Mouse (Mus musculus) hindlimb bud, embryonic 11.5 days (tissue): ENCODE results near the gene Pxn.
"Not testable (repeated sequence)": the region's sequence is repeated elsewhere in the genome, so short reads cannot be mapped to it uniquely, and the experiment has no call there.

Experiments
- DNase-seq: peaks from one replicate; pipeline ENCODE4 v3.0.0-alpha.2; 2012; ENCODE audit warnings: low read depth, low spot score; ENCODE audit errors: extremely low spot score

Gene Pxn

DNA sequence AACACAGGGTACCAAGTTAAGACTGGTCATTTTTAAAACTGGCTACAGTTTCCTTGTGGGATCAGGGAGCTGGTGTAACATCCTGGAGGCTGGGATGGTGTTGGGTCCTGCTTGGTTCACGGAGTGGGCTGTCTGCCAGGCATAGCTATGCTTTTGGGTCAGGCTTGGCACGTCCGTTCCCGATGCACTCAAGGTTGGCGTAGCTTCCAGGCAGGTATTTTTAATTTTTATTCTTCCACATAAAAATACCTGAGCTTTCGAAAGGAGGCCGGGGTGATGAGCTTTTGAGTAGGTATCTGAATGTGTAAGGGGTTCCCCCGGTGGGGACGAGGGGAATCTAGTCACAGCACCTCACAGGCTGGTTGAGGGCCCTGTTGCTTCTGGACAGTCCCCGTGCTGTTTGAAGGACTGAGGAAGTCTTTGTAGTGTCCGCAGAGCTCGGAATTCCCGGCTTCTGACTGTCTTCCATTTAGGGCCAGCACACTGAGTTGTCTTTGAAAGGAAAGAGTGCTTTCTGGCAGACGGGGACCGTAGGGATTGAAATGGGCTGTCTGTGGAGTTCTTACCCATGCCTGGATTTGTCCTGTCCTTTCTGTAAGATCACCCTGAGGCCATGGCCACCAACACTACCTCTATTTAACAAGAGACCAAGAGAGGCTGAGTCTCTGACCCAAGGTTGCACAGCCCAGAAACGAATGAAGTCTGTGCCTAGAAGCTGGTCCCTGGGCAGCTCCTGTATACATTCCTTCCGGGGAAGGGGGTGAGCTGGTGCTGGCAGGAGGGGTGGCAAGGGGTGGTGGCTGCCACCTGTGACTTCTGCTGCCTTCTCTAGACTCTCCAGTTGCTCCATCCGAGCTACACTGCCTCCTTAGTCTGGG lies 1.7 kb downstream of the Pxn start:
- DNase-seq, result no peak

DNA sequence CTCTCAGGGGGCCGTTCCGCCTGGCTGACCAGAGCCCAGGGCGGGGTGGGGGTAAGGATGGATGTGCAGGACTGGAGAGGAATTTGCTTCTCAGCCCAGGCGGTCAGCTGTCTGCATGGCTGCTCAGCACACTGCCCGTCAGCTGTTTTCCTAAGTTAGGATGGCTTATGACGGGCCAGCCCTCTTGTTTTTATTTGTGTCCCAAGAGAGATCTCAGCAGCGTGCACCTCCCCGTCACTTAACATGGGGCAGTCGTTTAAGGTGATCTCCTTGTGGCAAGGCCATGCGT lies 2.3 kb downstream of the Pxn start:
- DNase-seq, result no peak

DNA sequence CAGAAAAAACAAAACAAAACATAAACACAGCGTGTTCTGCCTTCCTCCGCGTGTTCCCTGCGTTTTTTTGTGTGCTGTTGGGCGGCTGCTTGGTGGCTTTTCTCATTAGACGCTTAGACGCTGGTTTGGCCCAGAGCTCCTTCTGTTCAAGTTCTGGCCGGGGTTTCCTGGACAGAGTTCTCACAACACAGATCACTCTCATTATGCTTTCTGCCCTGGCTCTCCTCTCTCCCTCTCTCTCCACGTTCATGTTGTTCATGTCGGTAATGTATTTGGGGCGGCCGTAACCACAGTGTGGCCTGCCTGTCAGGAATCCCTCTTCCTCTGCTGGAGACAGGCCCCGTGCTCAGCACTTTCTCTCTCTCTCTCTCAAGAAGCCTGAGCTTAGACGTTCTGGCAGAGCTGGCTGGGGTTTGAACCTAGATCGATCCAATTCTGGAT lies 2.9 kb downstream of the Pxn start:
- no peak for DNase-seq

DNA sequence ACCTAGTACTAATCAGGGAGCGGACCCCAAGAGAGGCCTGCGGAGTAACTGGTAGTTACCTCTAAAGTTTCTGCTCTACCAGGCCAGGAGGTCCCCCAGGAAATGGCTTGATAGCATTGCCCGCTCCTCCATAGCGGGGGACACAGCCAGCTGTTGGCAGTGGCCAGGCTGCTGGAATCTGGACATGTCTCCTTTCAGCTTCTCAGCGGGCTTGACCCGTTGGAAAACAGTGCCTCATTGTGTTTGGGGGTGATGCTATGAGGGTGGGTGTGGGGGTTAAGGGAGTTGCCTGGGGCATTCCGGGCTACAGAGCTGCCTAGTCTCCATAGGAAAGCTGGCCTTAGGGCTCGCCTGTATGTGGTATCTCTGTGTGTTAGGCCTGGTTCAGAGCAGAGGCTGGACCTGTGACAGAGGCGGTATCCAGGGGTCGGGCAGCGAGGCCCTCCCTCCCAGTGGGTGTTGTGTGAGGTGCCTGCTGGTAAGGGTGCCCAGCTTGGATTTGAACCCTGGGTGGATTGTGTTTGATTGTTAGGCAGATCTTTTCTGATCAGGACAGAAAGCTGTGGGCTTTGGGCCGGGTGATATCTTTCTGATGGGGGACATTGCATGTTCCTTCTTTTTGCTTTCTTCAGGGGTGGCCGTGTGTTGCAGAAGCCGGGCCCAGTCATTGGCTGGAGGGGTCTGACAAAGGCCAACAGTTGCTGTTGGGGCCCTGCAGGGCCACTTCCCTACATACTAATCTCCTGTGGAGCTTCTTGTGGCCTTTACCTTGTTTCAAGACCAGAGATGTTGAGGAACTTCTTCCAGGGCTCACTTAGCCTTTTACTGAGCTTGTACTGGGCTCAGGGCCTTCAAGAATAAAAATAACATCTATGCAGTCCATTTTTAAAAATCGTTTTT lies 3.6 kb downstream of the Pxn start:
- no peak for DNase-seq

DNA sequence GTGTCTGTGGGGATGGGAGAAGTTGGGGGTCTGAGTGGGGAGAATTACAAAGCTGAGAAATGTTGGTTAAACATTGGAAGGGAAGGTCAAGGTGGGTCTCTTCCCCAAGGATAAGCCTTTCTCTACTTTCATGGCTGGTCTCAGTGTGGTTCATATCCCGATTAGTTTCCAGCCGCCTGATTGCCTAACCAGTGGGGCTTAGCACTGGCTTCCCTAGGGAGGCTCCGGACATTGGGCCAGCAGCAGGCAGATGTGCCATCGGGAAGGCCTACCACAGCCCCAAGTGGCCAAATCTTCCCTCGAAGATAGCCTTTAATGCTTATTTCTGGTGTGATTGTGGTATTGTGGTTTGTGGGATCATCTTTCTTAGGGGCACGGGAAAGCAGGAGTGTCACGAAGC lies 5.9 kb downstream of the Pxn start:
- DNase-seq, result no peak

DNA sequence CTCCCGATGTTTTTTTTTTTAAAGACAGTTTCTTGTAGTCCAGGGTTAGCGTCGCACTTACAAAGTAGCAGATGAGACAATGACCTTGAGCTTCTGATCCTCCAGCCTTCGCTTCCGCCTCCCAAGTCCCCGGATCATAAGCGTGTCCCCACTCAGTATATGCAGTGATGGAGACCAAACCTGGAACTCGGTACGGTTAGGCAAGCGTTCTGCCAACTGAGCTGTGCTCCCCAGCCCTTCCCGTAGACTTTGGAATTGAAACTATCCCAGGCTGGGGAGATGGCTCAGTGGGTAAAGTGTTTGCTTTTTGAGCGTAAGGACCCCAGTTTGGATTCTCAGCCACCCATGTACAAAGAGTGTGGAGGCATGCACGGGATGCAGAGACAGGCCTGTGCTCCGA lies 6.8 kb downstream of the Pxn start:
- no peak for DNase-seq

DNA sequence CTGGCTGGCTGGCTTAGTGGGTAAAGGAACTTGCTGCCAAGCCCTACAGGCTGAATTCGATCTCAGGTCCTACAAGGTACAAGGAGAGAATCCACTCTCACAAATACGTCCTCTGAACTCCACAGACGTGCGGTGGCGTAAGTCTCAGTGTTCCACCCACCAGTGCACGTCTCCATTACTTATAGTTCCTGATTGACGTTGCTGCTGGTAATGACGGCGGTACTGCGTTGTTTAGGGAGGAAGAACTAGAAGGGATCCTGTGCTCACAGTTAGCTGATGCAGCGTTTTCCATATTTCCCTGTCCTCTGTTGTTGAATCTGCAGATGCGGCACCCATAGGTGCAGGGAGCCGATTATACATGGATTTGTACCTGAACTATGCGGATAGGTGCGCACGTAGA lies 7.2 kb downstream of the Pxn start:
- DNase-seq, result no peak

DNA sequence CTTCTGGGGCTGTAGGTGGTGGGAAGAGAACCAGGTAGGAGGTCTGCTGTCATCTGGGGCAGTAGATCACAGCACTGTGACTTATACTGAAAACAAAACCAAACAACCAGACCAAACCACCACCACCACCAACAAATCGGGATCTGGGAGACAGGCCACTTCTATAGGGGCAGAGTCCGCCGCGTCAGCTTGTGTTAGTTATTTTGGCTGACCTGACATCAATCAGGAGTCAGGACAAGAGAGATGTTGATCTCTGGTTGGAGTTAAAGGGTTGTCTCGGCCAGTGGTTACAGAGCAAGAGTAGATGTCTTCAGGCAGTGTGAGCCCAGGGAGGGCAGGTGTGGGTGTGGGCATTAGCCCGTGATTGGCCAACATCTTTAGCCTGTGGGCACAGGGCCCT lies 7.9 kb downstream of the Pxn start:
- no peak for DNase-seq

DNA sequence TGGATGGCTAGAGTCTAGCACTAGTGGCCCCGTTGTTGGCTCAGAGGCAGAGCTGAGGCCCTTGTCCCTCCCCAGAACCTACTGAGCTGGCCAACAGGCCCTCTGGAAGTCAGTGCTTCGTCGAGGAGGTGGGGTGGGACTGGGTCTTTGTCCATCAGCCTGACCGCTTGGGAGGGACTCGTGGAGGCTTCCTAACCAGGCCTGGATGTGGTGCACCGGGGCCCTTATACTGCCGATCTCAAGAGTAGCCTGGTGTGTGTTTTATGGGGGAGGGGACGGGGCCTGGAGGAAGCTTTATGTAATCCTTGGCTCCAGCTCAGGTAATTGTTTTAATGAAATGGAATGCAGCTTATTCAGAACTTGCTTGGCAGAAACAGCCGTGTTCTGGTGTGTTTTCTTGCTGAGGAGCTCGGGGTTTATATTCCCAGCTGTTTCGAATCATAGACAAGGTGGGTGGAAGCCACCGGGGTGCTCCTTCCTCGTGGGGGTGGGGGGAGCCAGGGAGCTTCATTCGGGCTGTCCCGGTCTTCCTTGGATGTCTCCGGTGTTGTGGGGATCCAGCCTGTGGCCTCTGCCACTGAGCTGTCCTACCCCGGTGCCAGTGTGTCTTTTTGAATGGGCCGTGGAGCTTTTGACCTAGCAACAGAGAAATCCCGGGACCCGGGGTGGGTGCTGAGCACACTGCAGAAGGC lies 8.6 kb downstream of the Pxn start:
- DNase-seq, result no peak

DNA sequence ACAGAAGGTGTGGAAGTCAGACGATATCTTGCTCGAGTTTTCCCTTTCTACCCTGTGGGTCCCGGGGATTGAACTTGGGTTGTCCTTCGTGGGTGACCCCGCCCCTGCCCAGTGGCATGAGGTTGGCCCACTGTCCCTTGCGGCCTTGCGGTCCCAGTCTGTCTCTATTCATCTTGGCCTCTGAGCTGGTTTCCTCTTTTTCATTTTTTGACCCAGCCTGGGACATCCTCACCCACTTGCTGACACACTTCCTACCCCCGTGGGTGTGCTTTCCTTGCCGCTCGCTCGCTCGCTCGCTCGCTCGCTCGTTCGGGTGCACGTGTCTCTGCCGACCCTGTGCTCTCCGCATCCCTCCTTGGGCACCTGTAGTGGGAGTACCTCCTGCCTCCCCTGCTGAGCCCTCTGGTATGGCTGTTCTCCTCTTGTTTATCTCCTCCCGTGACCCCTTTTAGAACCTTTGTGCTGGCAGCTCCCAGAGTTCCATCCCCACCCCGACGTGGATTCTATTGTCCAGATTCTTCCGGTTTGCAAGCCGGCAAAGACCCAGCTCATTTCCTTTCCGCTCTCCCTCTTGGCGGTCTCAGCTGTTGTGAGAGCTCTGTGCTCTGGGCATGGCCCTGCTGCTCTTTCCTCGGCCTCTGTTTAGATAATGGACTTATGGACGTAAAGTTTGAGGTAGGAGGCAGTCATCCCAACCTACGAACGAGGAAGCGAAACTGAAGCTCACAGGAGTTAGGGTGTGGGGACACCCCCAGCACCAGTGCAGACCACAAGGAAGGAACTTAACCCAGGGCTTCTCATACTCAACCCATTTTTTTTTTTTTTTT lies 9.8 kb downstream of the Pxn start:
- no peak for DNase-seq

DNA sequence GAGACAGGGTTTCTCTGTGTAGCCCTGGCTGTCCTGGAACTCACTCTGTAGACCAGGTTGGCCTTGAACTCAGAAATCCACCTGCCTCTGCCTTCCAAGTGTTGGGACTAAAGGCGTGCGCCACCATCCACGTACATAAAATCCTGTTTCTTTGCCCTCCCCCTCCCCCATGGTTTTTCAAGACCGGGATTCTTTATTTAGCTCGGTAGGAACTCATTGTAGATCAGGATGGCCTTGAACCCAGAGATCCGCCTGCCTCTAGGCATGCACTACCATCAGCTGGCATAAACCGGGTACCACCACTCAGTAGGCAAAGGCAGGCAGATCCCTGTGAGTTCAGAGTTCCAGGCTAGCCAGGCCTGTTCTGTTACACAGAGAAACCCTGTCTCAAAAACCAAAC lies 10.4 kb downstream of the Pxn start:
- no peak for DNase-seq

DNA sequence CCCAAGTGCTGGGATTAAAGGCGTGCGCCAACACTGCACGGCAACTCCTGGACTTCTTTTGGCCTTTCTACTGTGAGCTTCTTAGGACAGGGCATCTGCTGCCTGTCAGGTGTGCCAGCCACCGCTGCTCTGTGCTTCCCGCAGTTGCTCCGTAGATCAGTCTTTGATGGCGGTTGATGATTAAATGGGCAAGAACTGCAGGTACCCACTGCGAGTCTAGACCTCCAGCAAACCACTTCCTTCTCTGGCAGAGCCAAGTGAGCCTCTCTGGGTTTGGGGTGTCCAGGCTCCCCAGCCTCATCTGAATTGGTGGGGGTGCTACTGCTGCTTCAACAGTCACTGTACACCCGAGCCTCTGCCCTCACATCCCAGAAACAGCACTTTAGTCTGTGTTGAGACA lies 11.0 kb downstream of the Pxn start:
- no peak for DNase-seq

DNA sequence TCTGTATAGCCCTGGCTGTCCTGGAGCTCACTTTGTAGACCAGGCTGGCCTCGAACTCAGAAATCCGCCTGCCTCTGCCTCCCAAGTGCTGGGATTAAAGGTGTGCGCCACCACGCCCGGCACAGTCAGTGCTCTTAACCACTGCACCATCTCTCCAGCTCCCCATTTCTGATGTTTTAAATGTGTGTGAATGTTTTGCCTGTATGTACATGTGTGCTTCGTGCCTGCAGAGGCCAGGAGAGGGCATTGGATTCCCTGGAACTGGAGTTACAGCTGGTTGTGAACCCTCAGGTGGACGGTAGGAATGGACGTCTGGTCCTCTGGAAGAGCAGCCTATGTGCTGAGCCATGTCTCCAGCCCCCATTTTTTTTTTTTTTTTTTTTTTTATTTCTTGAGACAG lies 11.7 kb downstream of the Pxn start:
- DNase-seq, result not testable (repeated sequence)

DNA sequence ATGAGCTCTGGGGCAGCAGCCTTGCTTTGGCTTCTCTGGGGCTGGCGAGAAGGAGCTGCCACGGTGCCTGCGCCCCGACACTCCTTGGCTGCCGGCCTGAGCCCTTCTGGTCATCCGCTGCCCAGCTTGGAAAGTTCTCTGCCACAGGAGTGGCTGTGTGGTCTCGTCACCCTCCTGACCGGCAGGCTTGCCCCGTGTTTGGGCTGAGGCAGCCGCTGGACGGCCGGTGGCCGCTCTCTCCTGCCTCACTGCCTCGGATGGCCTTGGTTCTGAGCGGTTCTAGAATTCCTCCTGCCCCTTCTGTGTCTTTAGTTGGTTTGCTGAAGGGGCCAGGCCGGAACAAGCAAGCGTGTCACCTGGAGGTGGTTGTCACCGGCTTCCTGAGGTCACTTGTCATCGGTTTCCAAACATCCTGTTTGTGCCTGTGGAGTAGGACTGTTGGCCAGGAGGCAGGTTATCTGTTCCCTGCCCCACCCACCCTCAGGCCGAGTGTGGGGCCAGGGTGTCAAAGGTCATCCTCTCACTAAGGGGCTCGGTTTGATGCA lies 13.9 kb downstream of the Pxn start:
- no peak for DNase-seq

DNA sequence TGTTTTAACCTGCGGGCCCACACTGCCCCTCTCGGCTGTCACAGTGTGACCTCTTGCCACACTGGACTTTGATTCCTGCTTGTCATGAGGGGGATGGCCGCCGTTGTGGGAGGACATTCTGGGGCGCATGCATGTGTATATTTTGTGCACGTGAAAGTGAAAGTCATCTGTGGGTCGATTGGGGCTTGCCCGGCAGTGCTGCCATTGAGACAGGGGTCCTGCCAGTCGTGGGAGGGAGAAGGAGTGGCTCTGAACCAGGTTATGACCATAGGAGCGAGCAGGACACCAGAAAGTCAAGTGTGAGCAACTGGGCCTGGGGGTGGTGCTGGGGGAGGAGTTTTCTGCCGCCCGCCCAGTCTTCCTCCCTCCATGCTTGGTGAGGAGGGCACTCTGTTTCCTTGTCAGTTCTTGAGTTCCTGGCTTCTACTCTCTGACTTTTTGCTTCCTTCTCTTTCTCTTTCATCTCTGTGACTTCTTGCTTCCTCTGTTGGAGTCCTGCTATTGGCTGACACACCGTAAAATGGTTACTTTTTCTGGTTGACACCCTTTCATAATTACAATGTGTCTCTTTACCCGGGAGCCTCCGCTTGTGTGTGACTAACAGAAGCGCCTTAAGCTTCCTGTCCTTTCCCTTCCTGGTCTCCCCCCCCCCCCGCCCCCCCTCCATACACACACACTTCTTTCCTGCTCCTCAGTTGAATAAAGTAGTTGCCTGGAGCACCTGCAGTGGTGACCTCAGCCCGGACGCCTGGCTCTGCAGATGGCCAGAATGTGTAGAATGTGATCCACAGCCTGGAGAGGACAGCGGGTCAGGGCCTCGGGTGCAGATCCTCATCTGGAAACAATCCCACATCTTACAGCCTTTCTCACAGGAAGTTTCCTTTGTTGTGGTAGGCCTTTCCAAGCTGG lies 15.3 kb downstream of the Pxn start:
- DNase-seq, result no peak

DNA sequence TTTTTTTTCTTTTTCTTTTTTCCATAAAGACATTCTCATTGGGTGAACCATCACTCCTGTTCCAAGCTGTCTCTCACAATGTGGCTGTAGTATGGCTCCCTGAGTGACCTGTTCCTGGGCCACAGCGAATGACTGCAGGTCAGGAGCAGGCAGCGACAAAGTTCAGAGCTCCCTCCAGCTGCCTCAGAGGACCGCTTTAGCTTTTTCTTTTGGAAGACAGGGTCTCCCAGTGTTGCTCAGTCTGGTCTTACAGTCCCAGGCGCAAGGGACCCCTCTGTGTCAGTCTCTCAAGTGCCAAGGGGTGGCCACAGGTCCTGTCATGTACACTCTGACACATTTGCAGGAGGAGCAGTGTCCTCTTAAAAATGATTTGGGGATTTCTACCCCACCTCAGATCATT lies 16.1 kb downstream of the Pxn start:
- no peak for DNase-seq

DNA sequence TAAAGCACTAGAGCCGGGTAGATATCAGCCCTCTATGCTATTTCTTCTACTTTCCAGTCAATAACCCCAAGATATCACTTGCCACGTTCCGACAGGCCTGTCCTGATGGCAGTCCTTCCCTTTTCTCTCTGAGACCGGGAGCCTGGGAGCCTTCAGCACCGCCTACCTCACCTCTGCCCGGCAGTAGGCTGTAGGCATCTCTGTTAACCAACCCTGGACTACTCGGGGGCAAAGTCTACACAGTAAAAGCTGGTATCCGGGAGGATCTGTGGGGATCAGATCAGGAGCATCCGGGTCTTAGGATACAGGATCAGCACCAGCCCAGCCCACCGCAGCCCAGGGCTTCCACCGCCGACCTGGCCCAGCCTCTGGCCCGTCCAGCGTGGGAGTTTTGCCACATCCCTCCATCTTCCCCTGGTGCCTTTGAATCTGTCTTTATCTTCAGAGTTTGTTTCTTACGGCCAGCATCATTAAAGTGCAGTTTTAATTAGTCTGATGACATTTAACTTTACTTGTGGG lies 16.6 kb downstream of the Pxn start:
- DNase-seq, result no peak

DNA sequence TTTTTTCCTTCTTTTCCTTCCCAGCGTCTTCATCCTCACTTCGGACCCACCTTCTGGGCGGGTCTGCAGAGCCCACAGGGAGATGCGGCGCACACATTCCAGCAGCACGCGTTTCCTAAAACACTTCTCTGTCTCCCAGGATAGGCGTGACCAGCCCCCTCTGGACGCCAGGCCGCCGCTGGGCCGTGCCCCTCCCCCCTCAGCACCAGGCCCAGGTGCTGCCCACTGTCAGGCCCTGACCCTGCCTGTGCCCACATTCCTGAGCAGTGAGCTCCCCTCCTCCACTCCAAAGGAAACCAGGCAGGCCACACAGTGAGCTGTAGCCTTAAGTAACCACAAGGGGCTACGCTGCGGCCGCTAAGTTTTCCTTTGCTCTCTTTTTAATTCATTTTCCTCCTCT lies 17.5 kb downstream of the Pxn start:
- DNase-seq, result no peak

DNA sequence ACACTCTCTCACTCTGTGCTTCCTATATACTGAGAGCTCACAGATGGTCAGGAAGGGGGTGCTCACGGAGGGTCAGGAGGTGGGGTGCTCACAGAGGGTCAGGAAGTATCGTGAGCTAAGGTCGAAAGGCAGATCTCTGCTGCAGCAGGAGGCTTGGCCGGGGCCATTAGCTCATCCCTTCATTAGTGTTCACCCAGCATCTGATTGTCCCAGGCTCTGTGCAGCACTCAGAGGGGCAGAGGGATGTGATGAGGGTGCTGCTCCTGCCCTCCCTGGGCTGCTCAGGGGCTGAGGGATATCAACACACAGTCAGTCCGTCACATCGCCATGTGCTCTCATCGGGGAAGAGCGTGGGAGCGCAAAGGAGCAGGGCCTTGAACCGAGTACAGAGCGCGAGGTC lies 18.0 kb downstream of the Pxn start:
- DNase-seq, result no peak
